Mouse (Mus musculus) spleen, embryonic (tissue): ENCODE results near the gene Sparc.
"Not testable (repeated sequence)": the region's sequence is repeated elsewhere in the genome, so short reads cannot be mapped to it uniquely, and the experiment has no call there.

ENCODE experiments used
- CTCF ChIA-PET: fragments of 350-600 bp; sonication (Branson Sonifier 250); formaldehyde crosslinking; loops from one replicate; lab custom pipeline; 2022; lab: Charles Lee

Gene Sparc

DNA sequence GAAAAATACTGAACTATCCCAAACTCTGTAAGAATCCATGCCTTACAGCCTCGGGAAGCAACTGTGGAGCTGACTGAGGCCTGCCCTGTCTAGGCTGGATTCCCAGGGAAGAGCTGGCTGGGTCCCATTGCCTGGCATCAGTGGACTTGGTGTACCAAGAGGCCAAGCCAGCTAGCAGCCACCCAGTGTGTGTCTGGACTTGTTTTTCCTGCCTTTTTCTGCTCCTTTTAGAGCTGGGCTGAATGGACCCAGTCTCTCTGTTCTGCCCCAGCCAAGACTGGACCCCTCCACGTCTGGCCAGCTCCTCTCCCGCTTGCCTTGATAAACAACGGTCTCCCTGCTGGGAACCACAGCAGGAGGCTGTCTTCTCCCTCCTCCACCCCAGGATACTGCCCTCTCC lies 15.0 kb upstream of the Sparc start:
- CTCF ChIA-PET, result no interaction called here

DNA sequence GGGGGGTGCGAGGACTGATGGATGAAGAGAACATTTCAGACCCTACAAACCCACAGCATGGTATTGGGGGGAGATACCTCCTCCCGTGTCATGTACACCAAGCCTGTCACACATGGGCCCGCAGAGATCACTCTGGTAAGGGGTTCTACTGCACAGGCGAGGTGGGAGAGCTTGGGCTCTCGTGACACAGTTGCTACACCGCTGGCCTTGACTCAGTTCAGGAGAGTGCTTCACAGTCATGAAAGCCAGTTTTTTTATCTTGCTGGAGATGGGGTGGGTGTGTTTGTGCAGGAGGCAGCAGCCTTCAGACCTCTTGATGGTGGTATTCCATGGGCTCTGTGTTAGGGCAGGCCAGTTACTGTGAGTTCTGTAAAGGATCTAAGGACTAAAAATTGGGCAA lies 13.1 kb upstream of the Sparc start:
- CTCF ChIA-PET, result no interaction called here

DNA sequence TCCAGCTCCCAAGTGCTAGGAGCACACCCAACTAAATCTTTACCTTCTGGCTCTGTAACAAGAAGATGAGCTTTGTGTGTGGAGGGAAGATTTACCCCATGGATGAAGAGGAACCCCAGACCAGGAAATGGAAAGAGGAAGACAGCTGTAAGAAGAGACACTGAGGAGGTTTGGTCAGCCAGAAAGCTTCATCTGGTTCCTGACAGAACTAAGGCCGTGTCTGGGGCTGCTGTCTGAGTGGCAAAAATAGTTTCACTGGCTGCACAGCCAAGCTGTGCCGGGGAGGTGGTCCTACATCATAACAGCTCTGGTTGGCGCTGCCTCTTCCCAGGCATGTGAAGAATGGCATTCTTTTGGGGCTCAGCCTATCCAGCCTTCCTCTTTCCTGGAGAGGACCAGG lies 10.0 kb upstream of the Sparc start:
- CTCF ChIA-PET, result interaction anchor here (0.6 kb wide), 1 partner anchor 20 kb away, joined by 3 read pairs; no protein-coding TSS in a partner anchor

DNA sequence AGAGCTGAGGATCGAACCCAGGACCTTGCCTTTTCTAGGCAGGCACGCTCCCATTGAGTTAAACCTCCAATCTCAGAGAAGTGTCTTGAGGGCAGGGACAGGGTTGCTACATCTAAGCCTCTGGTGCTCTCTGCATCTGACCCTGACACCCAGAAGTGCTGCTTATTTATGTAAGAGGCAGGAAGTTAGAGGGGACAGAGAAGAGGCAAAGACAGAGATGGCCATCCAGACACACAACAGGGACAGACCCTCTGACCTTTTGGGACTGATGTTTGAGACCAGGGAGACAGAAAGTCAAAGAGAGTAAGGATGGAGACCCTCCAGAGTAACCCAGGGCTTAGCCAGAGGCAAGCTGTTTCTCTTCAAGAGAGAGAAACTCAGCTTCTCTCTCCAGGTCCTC lies 7.0 kb upstream of the Sparc start:
- CTCF ChIA-PET, result no interaction called here

DNA sequence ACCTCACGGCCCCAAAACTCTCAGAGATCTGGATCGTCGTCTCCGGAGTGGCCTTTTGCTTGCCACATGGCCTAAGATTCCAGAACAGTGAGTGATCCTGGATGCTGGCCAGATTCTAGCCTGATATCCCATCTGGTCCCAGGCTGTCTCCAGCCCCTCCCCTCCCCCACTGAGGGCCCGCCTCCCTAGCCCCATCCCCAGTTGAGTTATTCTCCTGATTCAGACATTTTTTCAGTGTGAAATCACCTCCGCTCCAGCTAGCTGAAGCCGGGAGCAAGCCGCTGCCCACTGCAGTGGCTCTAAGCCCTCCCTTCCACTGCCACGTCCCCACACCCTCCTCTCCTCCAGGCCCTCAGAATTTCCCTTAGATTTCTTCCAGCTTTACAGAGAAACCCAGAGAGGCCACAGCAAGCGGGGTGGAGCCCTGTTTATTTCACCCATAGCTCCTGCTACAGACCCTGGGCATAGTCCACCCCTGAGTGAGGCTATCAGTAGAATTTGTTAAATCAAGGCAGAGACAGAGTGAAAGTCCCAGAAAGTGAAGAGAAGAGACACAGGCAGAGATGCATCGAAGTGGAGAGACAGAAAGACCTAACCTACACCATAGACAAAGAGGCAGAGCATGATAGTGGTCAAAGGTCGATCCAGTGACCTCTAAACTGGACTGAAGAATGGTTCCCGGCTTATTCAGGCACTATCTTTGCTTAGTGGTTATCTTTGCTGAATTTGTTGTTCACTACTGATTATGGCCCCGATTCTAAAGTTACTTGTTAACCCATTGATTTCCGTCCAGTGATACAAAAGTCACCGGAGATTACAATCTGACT lies 5.4 kb upstream of the Sparc start:
- CTCF ChIA-PET, result no interaction called here

DNA sequence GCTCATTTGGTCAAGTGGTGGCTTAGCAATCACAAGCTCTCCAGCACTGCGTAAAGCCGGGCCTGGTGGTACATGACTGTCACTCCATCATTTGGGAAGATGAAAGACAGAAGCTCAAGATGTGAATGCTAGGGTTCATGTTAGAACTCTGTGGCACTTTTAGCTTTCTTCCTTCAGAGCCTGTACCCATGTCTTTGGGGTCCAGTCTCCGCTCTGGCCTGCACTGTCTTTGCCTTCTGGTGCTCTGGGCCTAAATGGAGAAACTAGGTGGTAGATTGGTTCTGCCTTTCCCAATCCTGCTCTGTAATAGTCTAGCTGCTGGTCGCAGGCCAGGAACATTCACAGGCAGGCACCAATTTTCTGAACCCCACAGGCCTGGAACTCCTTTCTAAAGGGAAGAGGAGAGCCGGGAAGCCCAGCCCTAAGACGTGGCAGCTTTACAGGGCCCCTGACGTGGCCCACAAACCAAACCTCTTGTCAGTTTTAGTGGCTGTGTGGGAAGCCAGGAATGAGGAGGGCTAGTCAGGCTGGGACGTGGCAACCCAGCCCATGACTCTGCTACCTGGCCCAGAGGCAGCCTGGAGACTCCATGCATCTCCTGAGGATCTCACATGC lies 1.9 kb upstream of the Sparc start:
- CTCF ChIA-PET, result no interaction called here

DNA sequence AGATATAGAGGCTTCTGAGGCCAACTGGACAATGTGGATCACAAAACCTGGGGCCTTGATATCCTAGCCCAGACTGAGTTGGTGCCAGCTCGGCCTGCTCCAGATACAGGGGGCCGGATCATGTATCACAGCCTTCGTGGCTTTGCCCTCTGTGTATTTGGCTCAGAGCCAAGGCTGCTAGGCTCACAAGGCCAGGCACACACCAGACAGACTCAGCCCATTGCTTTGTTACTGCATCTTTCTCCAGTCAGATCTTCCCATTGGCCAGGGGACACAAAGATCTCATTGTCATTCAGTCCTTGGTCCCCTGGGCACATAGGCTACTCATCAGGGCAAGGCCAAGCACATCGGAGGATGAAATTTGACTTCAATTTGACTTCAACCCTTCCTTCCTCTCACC lies 773 bp upstream of the Sparc start:
- CTCF ChIA-PET, result no interaction called here

DNA sequence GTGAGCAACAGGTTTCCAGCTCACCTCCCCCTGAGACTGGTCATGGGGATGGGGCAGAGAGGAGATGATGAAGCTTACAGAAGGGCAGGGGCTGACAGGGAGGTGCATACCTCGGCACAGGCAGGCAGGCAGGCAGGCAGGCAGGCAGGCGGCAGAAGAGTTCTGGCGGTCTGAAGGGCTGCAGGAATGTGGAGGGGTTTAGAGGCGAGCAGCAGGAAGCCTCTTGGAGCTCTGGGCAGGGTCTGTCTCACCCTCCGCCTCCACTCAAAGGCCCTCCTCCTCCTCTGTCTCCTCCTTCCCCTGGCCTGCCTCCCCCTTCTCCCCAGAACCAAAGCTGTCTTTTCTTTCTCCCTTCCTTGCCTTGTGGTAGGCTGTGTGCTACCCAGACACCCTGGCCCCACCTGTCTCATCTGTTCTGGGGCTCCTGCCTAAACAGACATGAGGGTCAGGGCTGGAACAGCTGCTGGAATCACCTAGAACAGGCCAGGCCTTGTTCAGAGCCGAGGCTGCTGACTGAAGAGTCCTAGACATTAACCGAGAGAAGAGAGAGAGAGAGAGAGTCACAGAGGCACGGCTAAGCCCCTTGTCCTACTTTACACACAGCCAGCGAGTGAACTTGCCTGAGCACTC lies 3.2 kb downstream of the Sparc start:
- CTCF ChIA-PET, result no interaction called here

DNA sequence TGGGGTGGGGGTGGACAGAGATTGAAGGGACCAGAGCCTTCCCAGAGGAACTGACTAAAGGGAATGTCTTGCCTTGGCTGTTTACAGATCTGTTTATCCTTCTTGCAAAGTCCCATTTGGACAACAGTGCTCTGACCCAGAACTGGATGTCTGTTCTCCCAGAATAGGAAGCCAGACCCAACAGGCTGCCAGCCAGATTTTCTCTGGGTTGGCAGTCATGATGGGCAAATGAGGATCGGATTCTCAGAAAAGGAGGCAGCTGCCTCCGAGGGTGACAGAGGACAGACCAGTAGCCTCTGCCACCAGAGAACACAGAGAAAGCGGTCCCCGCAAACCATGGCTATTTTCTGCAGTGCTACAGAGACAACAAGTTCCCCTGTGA lies 3.7 kb downstream of the Sparc start:
- CTCF ChIA-PET, result no interaction called here

DNA sequence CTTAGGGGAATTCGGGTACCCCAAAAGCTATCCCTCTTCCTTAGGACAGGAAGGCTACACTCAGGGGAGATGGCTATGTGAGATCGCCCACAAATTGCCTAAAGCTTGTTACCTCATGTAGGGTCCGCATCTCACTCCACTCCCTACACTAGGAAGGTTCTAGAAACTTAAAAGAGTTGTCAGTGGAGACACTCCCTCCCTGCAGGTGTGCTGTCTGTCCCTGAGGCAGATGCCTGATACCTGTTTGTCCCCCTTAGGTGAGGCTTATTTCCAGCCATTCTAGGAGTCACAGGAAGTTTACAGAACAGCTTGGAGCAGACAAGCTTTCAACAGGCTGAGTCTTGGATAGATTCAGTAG lies 4.3 kb downstream of the Sparc start:
- CTCF ChIA-PET, result no interaction called here

DNA sequence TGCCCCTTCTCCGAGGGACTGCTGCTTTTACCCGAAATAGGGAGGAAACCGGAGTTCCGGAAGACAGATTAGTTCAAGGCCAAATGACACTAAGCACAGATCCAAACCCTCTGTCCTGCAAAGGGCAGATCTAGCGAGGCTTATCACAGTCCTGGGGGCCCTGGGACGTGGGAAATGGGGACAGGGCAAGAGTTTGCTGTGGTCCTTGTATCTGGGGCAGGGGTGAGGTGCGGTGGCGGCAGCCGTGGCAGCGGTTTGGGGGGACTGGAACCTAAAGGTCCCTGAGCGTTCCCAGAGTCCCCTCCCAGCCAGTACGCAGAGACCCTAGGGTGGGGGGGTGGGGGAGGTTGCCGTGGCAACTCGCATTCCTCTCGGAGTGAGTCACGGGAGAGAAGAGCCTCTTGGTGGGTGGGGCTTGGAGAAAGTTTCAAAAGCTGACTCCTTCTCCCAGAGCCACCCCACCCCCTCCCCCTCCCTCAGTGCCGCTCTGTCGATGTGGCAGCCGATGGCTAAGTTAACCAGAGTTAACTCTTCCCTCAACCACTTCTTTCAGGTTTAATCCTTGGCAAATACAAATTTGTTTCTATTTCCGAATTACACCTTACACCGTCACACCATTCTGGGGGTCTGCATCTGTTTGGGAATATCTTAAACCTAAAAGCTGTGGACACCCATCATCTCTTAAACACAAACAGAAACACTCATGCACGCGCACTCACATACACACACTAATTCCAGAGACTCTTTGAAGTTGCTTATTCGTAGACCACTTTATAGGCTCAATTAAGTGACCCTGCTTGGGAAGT lies 4.9 kb downstream of the Sparc start:
- CTCF ChIA-PET, result no interaction called here

DNA sequence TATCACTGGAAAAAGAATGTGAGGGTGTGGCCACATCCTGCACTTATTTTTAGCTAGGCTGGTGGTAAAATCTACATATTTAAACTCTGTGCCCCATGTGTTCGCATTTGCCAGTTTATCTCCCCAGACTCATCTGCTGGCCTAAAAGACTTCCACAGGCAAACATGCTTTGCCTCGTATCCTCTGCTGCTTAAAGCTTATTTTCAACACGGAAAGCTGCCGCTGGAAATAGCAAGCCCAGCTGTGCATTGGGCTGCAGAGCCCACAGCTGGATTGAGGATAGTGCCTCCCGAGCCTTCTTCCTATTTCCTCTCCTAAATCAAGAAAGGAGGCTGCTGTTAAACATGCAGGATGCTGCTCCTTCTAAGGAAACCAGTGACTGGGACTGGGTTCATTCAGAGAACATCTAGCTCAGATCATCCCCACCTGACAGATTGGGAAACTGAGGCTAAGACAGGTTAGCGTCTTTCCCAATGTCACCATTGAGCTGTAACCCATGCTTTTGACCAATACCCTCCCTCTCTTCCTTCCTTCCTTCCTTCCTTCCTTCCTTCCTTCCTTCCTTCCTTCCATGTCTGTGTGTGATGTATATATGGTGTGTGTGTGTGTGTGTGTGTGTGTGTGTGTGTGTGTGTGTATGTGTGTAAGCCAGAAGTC lies 6.2 kb downstream of the Sparc start:
- CTCF ChIA-PET, result no interaction called here

DNA sequence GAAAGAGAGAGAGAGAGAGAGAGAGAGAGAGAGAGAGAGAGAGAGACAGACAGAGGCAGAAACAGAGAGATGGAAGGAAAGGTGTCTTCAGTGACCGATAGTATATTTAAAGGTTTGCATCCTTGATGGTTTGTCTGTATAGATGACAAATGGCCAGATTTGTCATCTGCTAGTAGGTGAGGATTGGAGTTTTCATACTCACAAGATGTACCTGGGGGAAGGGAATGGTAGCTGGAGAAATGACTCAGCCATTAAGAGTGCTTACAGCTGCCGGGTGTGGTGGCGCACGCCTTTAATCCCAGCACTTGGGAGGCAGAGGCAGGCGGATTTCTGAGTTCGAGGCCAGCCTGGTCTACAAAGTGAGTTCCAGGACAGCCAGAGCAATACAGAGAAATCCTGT lies 7.3 kb downstream of the Sparc start:
- CTCF ChIA-PET, result not testable (repeated sequence)

DNA sequence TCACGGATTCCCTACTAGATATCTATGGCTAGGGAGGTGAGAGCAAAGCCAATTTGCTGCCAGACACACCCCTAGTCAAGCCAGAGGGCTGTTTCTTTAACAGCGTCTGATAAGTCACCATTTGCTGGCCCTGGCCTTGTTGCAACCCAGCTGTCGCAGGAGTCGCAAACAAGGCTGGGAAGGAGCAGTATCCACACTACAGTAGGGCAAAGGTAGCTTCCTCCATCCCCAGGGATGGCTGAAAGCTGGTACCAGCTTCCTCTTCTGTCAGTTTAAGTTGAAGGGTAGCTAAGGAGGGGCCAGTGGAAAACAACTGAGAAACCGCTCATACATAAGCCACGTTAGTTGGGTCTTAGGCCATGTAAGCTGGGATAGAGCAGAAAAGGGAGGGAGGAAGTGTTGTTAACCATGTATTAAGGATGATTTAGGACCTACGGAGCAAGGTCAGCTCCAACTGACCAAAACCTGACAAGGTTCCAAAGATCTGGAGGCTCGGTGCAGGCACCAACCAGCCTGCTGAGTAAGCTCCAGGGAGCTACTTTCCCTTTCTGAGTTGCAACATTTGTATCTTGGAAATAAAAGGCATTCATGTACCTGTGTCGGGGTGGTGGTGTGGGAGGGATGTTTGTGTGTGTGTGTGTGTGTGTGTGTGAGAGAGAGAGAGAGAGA lies 7.8 kb downstream of the Sparc start:
- CTCF ChIA-PET, result no interaction called here

DNA sequence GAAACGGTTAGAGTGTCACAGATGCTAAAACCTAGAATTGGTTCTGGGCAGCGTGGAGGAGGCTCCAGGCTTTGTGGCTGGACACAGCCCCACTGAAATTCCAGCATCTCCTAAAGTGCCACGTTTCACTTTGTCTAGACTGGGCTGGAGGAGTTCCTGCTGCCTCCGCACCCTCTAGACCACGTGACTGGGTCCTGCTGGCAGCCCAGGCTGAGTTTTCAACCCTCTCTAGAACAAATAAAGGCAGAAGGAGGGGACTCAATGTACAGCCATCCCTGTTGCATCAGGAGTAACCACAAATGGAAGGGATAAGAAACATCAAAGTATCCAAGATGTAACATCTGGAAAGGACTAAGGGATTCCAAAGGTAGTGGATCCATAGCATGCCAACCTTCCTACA lies 8.7 kb downstream of the Sparc start:
- CTCF ChIA-PET, result no interaction called here

DNA sequence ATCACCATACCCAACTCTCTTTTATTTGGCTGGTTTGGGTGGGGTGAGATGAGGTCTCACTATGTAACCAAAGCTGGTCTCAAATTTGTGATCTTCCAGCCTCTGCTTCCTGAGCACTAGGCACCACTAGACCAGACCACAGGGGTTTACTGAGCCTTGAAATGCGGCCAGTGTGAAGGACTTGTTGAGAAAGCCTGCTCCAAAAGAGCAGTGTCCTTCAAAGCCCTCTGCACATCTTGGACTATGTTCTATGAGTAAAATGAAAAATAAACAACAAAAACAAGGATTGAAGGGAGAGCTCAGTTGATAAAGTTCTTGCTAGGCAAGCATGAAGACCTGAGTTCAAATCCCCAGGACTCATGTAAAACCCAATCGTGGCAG lies 9.6 kb downstream of the Sparc start:
- CTCF ChIA-PET, result interaction anchor here (0.7 kb wide), 1 partner anchor 26 kb away, joined by 3 read pairs; no protein-coding TSS in a partner anchor

DNA sequence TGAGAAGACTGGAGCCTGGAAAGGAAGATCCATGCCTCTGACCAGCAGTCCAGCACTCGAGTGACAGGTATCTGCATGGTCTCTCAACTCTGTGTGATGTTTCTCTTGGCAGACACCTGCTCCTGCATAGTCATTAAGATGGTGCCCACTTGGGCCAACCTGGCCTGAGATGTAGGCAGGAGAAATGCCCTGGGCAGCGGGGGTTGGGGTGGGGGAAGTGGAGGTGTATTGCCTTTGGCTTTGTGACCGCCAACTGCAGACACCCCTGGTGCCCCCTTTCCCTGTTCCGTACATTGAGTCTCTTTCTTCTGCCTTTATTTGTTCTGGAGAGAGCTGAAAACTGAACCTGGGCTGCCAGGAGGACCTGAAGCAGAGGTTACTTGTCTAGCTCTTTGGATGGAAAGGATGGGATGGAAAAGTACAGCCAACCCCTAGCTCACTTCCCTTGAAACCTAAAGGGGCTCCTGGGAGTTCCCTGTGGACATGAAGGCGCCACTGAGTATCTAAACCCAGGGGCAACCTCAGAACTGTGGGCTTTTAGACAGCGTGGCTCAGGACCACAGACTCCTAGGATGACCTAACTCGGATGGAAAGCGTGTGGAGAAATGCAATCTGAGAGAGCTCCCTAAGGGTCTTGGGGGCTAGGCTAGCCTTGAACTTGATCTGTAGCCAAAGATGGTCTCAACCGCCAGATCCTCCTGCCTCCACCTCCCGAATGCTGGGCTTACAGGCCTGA lies 10.1 kb downstream of the Sparc start:
- CTCF ChIA-PET, result interaction anchor here (0.6 to 0.7 kb wide), 2 partner anchors 20 to 25 kb away, joined by 3 read pairs; no protein-coding TSS in a partner anchor

DNA sequence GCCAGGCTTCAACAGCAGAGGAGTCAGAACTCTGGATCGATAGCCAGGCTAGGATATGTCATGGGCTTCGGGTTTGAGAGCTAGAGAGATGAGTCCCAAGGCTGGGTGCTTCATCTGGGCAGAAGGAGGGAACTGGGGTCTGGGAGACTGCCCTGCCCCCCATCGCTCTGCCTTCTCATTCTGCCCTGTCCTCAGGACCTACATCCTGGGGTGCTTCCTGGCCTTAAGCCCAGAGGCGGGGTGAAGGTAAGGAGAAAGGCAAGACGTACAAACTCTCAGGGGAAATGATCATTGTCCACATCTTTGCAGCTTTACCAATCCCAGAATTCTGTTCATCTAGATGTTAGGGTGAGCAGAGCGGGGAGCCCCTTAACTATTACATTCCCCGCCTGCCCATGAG lies 10.9 kb downstream of the Sparc start:
- CTCF ChIA-PET, result interaction anchor here (0.6 kb wide), 1 partner anchor 21 kb away, joined by 3 read pairs; no protein-coding TSS in a partner anchor

DNA sequence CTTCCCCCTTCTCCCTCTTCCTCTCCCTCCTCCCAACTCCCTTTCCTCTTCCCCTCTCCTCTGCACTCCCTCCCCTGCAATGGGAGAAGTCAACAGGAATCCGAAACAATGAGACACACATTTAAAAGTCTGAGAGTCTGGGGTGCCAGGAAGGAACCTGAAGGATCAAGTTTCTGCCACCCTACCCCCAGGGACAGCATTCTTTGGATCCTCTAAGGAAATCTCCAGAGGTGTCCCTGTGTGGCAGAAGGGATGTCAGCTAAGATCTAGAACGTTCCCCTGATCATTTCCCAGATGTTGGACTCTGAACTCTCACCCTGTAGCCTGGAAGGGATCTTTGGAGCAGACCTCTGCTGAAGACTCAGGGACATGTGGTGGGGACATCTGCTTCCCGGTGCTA lies 12.5 kb downstream of the Sparc start:
- CTCF ChIA-PET, result no interaction called here

DNA sequence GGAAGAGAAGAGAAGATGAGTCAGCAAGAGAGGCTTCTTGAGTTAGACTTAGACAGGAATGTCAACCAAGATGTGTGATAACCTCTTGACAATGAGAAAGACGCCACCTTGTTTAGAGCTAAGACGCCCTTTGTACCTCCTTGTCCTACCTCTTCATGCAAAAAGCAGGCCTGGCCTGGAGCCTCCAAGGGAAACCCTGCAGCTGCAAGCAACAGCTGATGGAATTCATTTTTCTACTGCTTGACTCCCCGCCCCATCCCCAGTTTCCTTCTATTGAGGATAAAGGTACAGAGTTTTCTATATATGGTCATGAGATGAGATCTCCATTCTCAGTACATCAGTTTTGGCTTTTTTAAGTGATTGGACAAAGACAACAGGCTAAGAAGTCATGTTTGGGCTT lies 13.0 kb downstream of the Sparc start:
- CTCF ChIA-PET, result no interaction called here
